In the genomic region with DNA sequence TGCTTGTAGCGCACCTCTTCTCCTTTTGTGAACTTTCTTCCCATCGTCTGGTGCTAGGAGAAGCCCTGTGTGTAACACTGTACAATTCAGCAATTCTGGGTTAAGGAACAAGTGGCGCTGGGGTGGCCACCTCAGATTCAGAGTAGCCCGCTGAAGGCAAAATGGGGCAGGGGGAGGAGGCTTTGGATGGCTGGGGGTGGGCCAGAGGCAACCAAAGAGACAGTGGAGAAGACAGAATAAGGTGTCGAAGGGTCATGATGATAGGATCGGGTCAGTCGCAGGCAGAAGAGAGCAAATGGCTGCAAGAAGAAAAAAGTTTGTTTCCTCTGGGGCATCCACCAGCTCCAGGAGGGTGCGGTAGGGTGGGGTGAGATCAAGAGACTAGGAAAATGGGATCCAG, we compare ENCODE assay signal across 10 mouse cellular contexts. TPM values are rescaled to one million over a fixed set of nuclear protein-coding genes. Genes with fewer than 3 reads are reported as not detected.
DNase-seq lines count a peak whose midpoint lies in the region; ATAC-seq and TF ChIP-seq lines count a peak whose summit lies in the region.
"Had no signal": no experiment of that assay in that cellular context is flagged by ENCODE, and none has a peak within 500 bp of the region (broad histone marks: within the 10 kb centered on the region; RNA-seq: fewer than 3 reads in every experiment).

No protein-coding gene starts in this region.

- DNase-seq in kidney, postnatal 0 days (ENCODE audit: low spot score) = no peak
- DNase-seq in kidney, adult 8-10 months = no peak
- no peak for DNase-seq in frontal cortex, postnatal 14 days (ENCODE audit: low spot score in 2 of 2)
- DNase-seq: lung, adult 2 months had no signal

- H3K4me2 ChIP-seq in kidney, postnatal 0 days (ENCODE audit: low read length) = peak overlapping the region; percentile 90; the same call in 1 of the 2 replicates
- H3K4me2 ChIP-seq in forebrain, embryonic 13.5 days = peak overlapping the region; percentile 79
- peak overlapping the region; percentile 92 for H3K4me2 ChIP-seq in hindbrain, embryonic 16.5 days (ENCODE audit: low read length)
- peak overlapping the region; percentile 79; the same call in 1 of the 2 replicates for H3K4me2 ChIP-seq in neural tube, embryonic 14.5 days (ENCODE audit: low read depth, low read length)

- no peak overlapping the region for H3K9ac ChIP-seq in kidney, postnatal 0 days (ENCODE audit: low read depth, low read length)
- H3K9ac ChIP-seq in forebrain, embryonic 13.5 days = peak overlapping the region; percentile 75
- H3K9ac ChIP-seq in hindbrain, embryonic 16.5 days (ENCODE audit: low read depth, low read length) = 0 out of 2 replicates have a peak overlapping the region, but pooled peaks have one; percentile 8
- H3K9ac ChIP-seq in neural tube, embryonic 14.5 days (replicated peaks; ENCODE audit: low read depth, low read length) = no peak overlapping the region; the same call in 1 of the 2 replicates
- H3K9ac ChIP-seq: embryonic facial prominence, embryonic 15.5 days had no signal

- no peaks in the 10 kb centered on the region for H3K36me3 ChIP-seq in kidney, postnatal 0 days (ENCODE audit: insufficient read depth, low read length)
- no peaks in the 10 kb centered on the region for H3K36me3 ChIP-seq in forebrain, embryonic 13.5 days (ENCODE audit: poor library complexity, severe bottlenecking)
- no peaks in the 10 kb centered on the region for H3K36me3 ChIP-seq in hindbrain, embryonic 16.5 days (ENCODE audit: control insufficient read depth, insufficient read depth, low read length)
- H3K36me3 ChIP-seq in neural tube, embryonic 14.5 days (ENCODE audit: control insufficient read depth, insufficient read depth, low read length) = no peaks in the 10 kb centered on the region
- H3K36me3 ChIP-seq: embryonic facial prominence, embryonic 15.5 days had no signal

- H3K9me3 ChIP-seq in kidney, postnatal 0 days (replicated peaks; ENCODE audit: low read length) = no peaks in the 10 kb centered on the region
- no peaks in the 10 kb centered on the region for H3K9me3 ChIP-seq in forebrain, embryonic 13.5 days (replicated peaks)
- no peaks in the 10 kb centered on the region for H3K9me3 ChIP-seq in hindbrain, embryonic 16.5 days (ENCODE audit: control insufficient read depth, low read length)
- H3K9me3 ChIP-seq in neural tube, embryonic 14.5 days (ENCODE audit: control insufficient read depth, low read length) = no peaks in the 10 kb centered on the region
- H3K9me3 ChIP-seq: embryonic facial prominence, embryonic 15.5 days had no signal

- 28% methylated on average over 8 of the region's 8 CpGs for WGBS in kidney, postnatal 0 days
- WGBS in forebrain, embryonic 13.5 days = 6% methylated on average over 8 of the region's 8 CpGs
- WGBS in hindbrain, embryonic 16.5 days = 17% methylated on average over 8 of the region's 8 CpGs
- WGBS in neural tube, embryonic 14.5 days = 22% methylated on average over 8 of the region's 8 CpGs

- 0 out of 2 replicates have a peak, but pooled peaks cover 4% of the 10 kb centered on the region for H3K4me1 ChIP-seq in kidney, postnatal 0 days (replicated peaks; ENCODE audit: insufficient read depth, low read length)
- peaks cover 34% of the 10 kb centered on the region for H3K4me1 ChIP-seq in forebrain, embryonic 13.5 days
- H3K4me1 ChIP-seq in hindbrain, embryonic 16.5 days (ENCODE audit: control insufficient read depth, insufficient read depth, low read depth, low read length) = peaks cover 13% of the 10 kb centered on the region
- H3K4me1 ChIP-seq in neural tube, embryonic 14.5 days (ENCODE audit: control insufficient read depth, insufficient read depth, low read length) = 0 out of 2 replicates have a peak, but pooled peaks cover 4% of the 10 kb centered on the region

- no peak for TF ChIP-seq CTCF in kidney, postnatal 0 days (IDR thresholded peaks at IDR 0.05; ENCODE audit: low read depth)

- no peak for ATAC-seq in kidney, postnatal 0 days (replicated peaks; ENCODE audit: low FRiP score, low read depth)
- no peak for ATAC-seq in forebrain, embryonic 13.5 days
- ATAC-seq in hindbrain, embryonic 16.5 days = no peak
- no peak for ATAC-seq in neural tube, embryonic 14.5 days (ENCODE audit: low read depth)
- ATAC-seq in inflammation-experienced regulatory T-cells, adult 6 months = no peak

- H3K27ac ChIP-seq in kidney, postnatal 0 days = no peak overlapping the region
- H3K27ac ChIP-seq in forebrain, embryonic 13.5 days = peak overlapping the region; percentile 32; the same call in 1 of the 2 replicates
- no peak overlapping the region; the same call in 1 of the 2 replicates for H3K27ac ChIP-seq in hindbrain, embryonic 16.5 days (ENCODE audit: low read depth, low read length)
- no peak overlapping the region for H3K27ac ChIP-seq in neural tube, embryonic 14.5 days (ENCODE audit: low read depth, low read length)
- H3K27ac ChIP-seq: embryonic facial prominence, embryonic 15.5 days had no signal

- no peaks in the 10 kb centered on the region for H3K27me3 ChIP-seq in kidney, postnatal 0 days (ENCODE audit: insufficient read depth, low read length)
- no peaks in the 10 kb centered on the region for H3K27me3 ChIP-seq in forebrain, embryonic 13.5 days
- peaks cover 4% of the 10 kb centered on the region; the same call in 1 of the 2 replicates for H3K27me3 ChIP-seq in hindbrain, embryonic 16.5 days (replicated peaks; ENCODE audit: control insufficient read depth, insufficient read depth, low read length)
- H3K27me3 ChIP-seq in neural tube, embryonic 14.5 days (ENCODE audit: control insufficient read depth, insufficient read depth, low read length) = no peaks in the 10 kb centered on the region

- peak overlapping the region; percentile 41; the same call in 1 of the 2 replicates for H3K4me3 ChIP-seq in kidney, postnatal 0 days (replicated peaks; ENCODE audit: low read depth, low read length)
- H3K4me3 ChIP-seq in forebrain, embryonic 13.5 days = peak overlapping the region; percentile 61
- peak overlapping the region; percentile 73 for H3K4me3 ChIP-seq in hindbrain, embryonic 16.5 days (ENCODE audit: low read length)
- H3K4me3 ChIP-seq in neural tube, embryonic 14.5 days (ENCODE audit: low read depth, low read length) = peak overlapping the region; percentile 58

RNA-seq across cellular contexts. Expression of gene Ildr2, which starts 1.2 kb away (rescaled TPM):
- 3.1 and 3.2 TPM in 2 replicates for polyA plus RNA-seq in kidney, postnatal 0 days (2015; fragmentation: Nextera tagmentation; extraction: Ambion mirVana)
- 4.5 and 5.3 TPM in 2 replicates for polyA plus RNA-seq in forebrain, embryonic 13.5 days (2015; fragmentation: Nextera tagmentation; extraction: Ambion mirVana)
- 3.3 TPM in 2 replicates for polyA plus RNA-seq in hindbrain, embryonic 16.5 days (2015; fragmentation: Nextera tagmentation; extraction: Ambion mirVana)
- polyA plus RNA-seq in neural tube, embryonic 14.5 days (2014; fragmentation: Nextera tagmentation; extraction: Ambion mirVana) = 2.8 and 3.3 TPM in 2 replicates
- not detected for polyA plus RNA-seq in inflammation-experienced regulatory T-cells, adult 6 months (2017; shearing (Covaris generic))

RNA-seq across cellular contexts. Expression of gene Mael, which starts 16.5 kb away (rescaled TPM):
- not detected in 2 replicates for polyA plus RNA-seq in kidney, postnatal 0 days (2015; fragmentation: Nextera tagmentation; extraction: Ambion mirVana)
- polyA plus RNA-seq in forebrain, embryonic 13.5 days (2015; fragmentation: Nextera tagmentation; extraction: Ambion mirVana) = not detected in 2 replicates
- polyA plus RNA-seq in hindbrain, embryonic 16.5 days (2015; fragmentation: Nextera tagmentation; extraction: Ambion mirVana) = 0.17 and 0.29 TPM in 2 replicates
- not detected in 2 replicates for polyA plus RNA-seq in neural tube, embryonic 14.5 days (2014; fragmentation: Nextera tagmentation; extraction: Ambion mirVana)
- not detected for polyA plus RNA-seq in inflammation-experienced regulatory T-cells, adult 6 months (2017; shearing (Covaris generic))
- polyA plus RNA-seq: embryonic facial prominence, embryonic 15.5 days; lung, adult 2 months; spleen, adult 2 months had no signal

Comparison
In these comparisons a context has a peak if more than half of its experiments do, and no peak if none do; other contexts are left out.
1. H3K9ac ChIP-seq: peak in forebrain, embryonic 13.5 days (single experiment) and hindbrain, embryonic 16.5 days (single experiment); none in kidney, postnatal 0 days (single experiment) and neural tube, embryonic 14.5 days (single experiment).
2. Peak in every context shown above with its lines, with median percentiles within 50 percentile points of each other: H3K4me2 ChIP-seq and H3K4me3 ChIP-seq.